8 mouse cellular contexts compared by ENCODE assay signal in the genomic region with DNA sequence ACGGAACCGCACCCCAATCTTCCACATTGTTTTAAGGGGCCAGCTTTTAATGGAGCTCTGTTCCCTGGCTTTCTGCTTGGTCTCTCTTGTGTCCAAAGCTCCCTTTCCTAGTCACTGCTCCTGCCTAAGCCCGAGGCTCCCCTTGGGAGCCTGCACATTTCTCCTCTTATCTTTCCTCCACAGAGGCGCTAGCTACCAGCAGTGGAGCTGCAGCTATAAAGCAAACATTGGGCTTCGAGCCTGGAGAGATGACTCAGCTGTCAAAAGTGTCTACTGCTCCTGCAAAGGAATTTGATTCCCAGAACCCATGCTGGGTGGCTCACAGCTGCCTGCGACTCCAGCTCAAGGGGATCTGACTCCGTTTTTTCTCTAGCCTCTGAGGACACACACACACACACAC. TPM values are rescaled to one million over a fixed set of nuclear protein-coding genes. Genes with fewer than 3 reads are reported as not detected.
A peak's percentile ranks its signal among the peaks of the same experiment; 100 is the strongest.
DNase-seq lines count a peak whose midpoint lies in the region; ATAC-seq lines count a peak whose summit lies in the region.

No protein-coding gene starts in this region.

- no peak overlapping the region for H3K4me3 ChIP-seq in liver, embryonic 11.5 days (ENCODE audit: low read depth, low read length)
- H3K4me3 ChIP-seq in liver, embryonic 12.5 days = no peak overlapping the region
- no peak overlapping the region for H3K4me3 ChIP-seq in embryonic facial prominence, embryonic 15.5 days (replicated peaks)
- H3K4me3 ChIP-seq in heart, embryonic 15.5 days = no peak overlapping the region
- H3K4me3 ChIP-seq in forebrain, embryonic 12.5 days (replicated peaks) = no peak overlapping the region

- 48% methylated on average over 7 of the region's 7 CpGs for WGBS in liver, embryonic 11.5 days
- 31% methylated on average over 7 of the region's 7 CpGs for WGBS in liver, embryonic 12.5 days (ENCODE audit: insufficient replicate concordance)
- WGBS in embryonic facial prominence, embryonic 15.5 days = 44% methylated on average over 7 of the region's 7 CpGs
- 23% methylated on average over 7 of the region's 7 CpGs for WGBS in heart, embryonic 15.5 days
- WGBS in forebrain, embryonic 12.5 days = 80% methylated on average over 7 of the region's 7 CpGs

- H3K4me2 ChIP-seq in liver, embryonic 11.5 days = no peak overlapping the region
- no peak overlapping the region for H3K4me2 ChIP-seq in liver, embryonic 12.5 days
- no peak overlapping the region for H3K4me2 ChIP-seq in embryonic facial prominence, embryonic 15.5 days (replicated peaks)
- peak overlapping the region; percentile 37; the same call in 1 of the 2 replicates for H3K4me2 ChIP-seq in heart, embryonic 15.5 days
- H3K4me2 ChIP-seq in forebrain, embryonic 12.5 days = no peak overlapping the region

- no peaks in the 10 kb centered on the region for H3K36me3 ChIP-seq in liver, embryonic 11.5 days (ENCODE audit: control insufficient read depth, insufficient read depth, low read length)
- no peaks in the 10 kb centered on the region for H3K36me3 ChIP-seq in liver, embryonic 12.5 days
- no peaks in the 10 kb centered on the region for H3K36me3 ChIP-seq in embryonic facial prominence, embryonic 15.5 days
- no peaks in the 10 kb centered on the region for H3K36me3 ChIP-seq in heart, embryonic 15.5 days
- H3K36me3 ChIP-seq in forebrain, embryonic 12.5 days (replicated peaks) = no peaks in the 10 kb centered on the region

- H3K4me1 ChIP-seq in liver, embryonic 11.5 days (replicated peaks; ENCODE audit: control insufficient read depth, insufficient read depth, low read length) = no peaks in the 10 kb centered on the region
- H3K4me1 ChIP-seq in liver, embryonic 12.5 days = no peaks in the 10 kb centered on the region
- H3K4me1 ChIP-seq in embryonic facial prominence, embryonic 15.5 days = peaks cover 19% of the 10 kb centered on the region; the same call in 1 of the 2 replicates
- H3K4me1 ChIP-seq in heart, embryonic 15.5 days (replicated peaks) = peaks cover 22% of the 10 kb centered on the region
- H3K4me1 ChIP-seq in forebrain, embryonic 12.5 days = no peaks in the 10 kb centered on the region

- H3K9ac ChIP-seq in liver, embryonic 11.5 days (ENCODE audit: low read depth, low read length) = no peak overlapping the region
- H3K9ac ChIP-seq in liver, embryonic 12.5 days = no peak overlapping the region
- no peak overlapping the region for H3K9ac ChIP-seq in embryonic facial prominence, embryonic 15.5 days
- no peak overlapping the region for H3K9ac ChIP-seq in heart, embryonic 15.5 days
- no peak overlapping the region for H3K9ac ChIP-seq in forebrain, embryonic 12.5 days

- H3K27me3 ChIP-seq in liver, embryonic 11.5 days (replicated peaks; ENCODE audit: control insufficient read depth, insufficient read depth, low read length) = no peaks in the 10 kb centered on the region
- H3K27me3 ChIP-seq in liver, embryonic 12.5 days (replicated peaks) = no peaks in the 10 kb centered on the region
- no peaks in the 10 kb centered on the region for H3K27me3 ChIP-seq in embryonic facial prominence, embryonic 15.5 days
- H3K27me3 ChIP-seq in heart, embryonic 15.5 days = 0 out of 2 replicates have a peak, but pooled peaks cover 3% of the 10 kb centered on the region
- H3K27me3 ChIP-seq in forebrain, embryonic 12.5 days = no peaks in the 10 kb centered on the region

- DNase-seq in liver, embryonic 11.5 days (ENCODE audit: low spot score) = no peak
- peak; percentile 19 to 60 for DNase-seq in left cerebral cortex, adult 8-10 months (ENCODE audit: low spot score in 2 of 2)
- peak; percentile 68 for DNase-seq in skeletal muscle tissue, adult 2 months (ENCODE audit: low read depth, low spot score)
- DNase-seq in cerebellum, postnatal 25 days = no peak

- no peak overlapping the region for H3K27ac ChIP-seq in liver, embryonic 11.5 days (ENCODE audit: low read depth, low read length)
- no peak overlapping the region for H3K27ac ChIP-seq in liver, embryonic 12.5 days
- 0 out of 2 replicates have a peak overlapping the region, but pooled peaks have one; percentile 11 for H3K27ac ChIP-seq in embryonic facial prominence, embryonic 15.5 days (replicated peaks)
- H3K27ac ChIP-seq in heart, embryonic 15.5 days = peak overlapping the region; percentile 79
- no peak overlapping the region for H3K27ac ChIP-seq in forebrain, embryonic 12.5 days

- ATAC-seq in liver, embryonic 11.5 days (replicated peaks; ENCODE audit: low FRiP score) = 0 out of 2 replicates have a peak, but pooled peaks have one; percentile 20
- ATAC-seq in liver, embryonic 12.5 days = no peak
- no peak for ATAC-seq in embryonic facial prominence, embryonic 15.5 days (ENCODE audit: insufficient number of reproducible peaks, low FRiP score, low TSS enrichment, low read depth)
- ATAC-seq in heart, embryonic 15.5 days (replicated peaks; ENCODE audit: insufficient number of reproducible peaks, insufficient read depth, low FRiP score, low read depth) = peak; percentile 86
- ATAC-seq in forebrain, embryonic 12.5 days (ENCODE audit: low FRiP score) = no peak

- H3K9me3 ChIP-seq in liver, embryonic 11.5 days (ENCODE audit: control insufficient read depth, low read length) = no peaks in the 10 kb centered on the region
- H3K9me3 ChIP-seq in liver, embryonic 12.5 days (replicated peaks) = no peaks in the 10 kb centered on the region
- H3K9me3 ChIP-seq in embryonic facial prominence, embryonic 15.5 days (replicated peaks) = no peaks in the 10 kb centered on the region
- peaks cover 8% of the 10 kb centered on the region for H3K9me3 ChIP-seq in heart, embryonic 15.5 days (replicated peaks)
- H3K9me3 ChIP-seq in forebrain, embryonic 12.5 days = no peaks in the 10 kb centered on the region

RNA-seq across cellular contexts. Expression of gene Plbd1, which starts 10.7 kb away (rescaled TPM):
- polyA plus RNA-seq in liver, embryonic 11.5 days (2014; fragmentation: Nextera tagmentation; extraction: Ambion mirVana) = 0.86 and 1.2 TPM in 2 replicates
- 1.7 and 2.0 TPM in 2 replicates for polyA plus RNA-seq in liver, embryonic 12.5 days (2016; fragmentation: Nextera tagmentation; extraction: Ambion mirVana)
- 30.3 and 31.6 TPM in 2 replicates for polyA plus RNA-seq in embryonic facial prominence, embryonic 15.5 days (2015; fragmentation: Nextera tagmentation; extraction: Ambion mirVana)
- 4.8 and 5.6 TPM in 2 replicates for polyA plus RNA-seq in heart, embryonic 15.5 days (2015; fragmentation: Nextera tagmentation; extraction: Ambion mirVana)
- under 1 TPM in 2 of 4 experiments, not detected in 2; 0.30 to 0.32 TPM for total RNA-seq in left cerebral cortex, adult 8-10 months (2022)
- polyA plus RNA-seq in forebrain, embryonic 12.5 days (2016; fragmentation: Nextera tagmentation; extraction: Ambion mirVana) = 0.41 and 1.0 TPM in 2 replicates

Comparison
In these comparisons a context has a peak if more than half of its experiments do, and no peak if none do; other contexts are left out.
1. ATAC-seq: peak in liver, embryonic 11.5 days (single experiment) and heart, embryonic 15.5 days (single experiment); none in liver, embryonic 12.5 days (single experiment), embryonic facial prominence, embryonic 15.5 days (single experiment) and forebrain, embryonic 12.5 days (single experiment).
2. DNase-seq: peak in left cerebral cortex, adult 8-10 months (2 of 2) and skeletal muscle tissue, adult 2 months (single experiment); none in liver, embryonic 11.5 days (single experiment) and cerebellum, postnatal 25 days (0 of 2).
3. H3K27ac ChIP-seq: peak in embryonic facial prominence, embryonic 15.5 days (single experiment) and heart, embryonic 15.5 days (single experiment); none in liver, embryonic 11.5 days (single experiment), liver, embryonic 12.5 days (single experiment) and forebrain, embryonic 12.5 days (single experiment).